Mouse (Mus musculus) gastrocnemius, postnatal 36 days (tissue): ENCODE data around the gene Ak6. TPM values are rescaled to one million over a fixed set of nuclear protein-coding genes. Genes with fewer than 3 reads are reported as not detected.

Experiments
- DNase-seq, 2 experiments: peaks; one replicate each; pipeline ENCODE4 v3.0.0; 2022
- intact Hi-C: fragments of 180-260 bp; cut with DNase I; formaldehyde crosslinking; loops from one replicate; pipeline ENCODE4 v1.15.1; 2025
- total RNA-seq, 2 experiments: library from RNA; stranded (reverse); gene quantifications; 2 replicates each; pipeline ENCODE4 v1.2.3; 2021

Gene Ak6
- total RNA-seq, 2 experiments from 2014 or later = 58.1 to 68.7 TPM

DNA sequence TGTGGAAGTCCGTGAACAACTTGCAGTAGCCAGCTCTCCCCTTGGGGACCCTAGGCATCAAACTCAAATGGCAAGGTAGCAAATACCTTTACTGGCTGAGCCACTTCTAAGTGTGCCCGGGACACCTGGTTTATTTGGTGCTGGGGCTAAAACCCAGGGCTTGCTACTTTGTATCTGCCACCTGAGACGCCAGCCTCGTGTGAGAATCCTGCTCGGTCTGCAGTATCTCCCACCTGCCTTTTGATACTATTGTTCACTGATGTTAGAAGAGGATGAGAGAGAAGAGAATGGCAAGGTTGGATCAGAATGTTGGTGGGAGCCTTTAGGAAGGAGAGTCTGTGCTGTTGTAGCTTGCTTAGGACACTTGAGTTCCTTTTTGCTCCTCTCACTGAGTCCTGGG is 7.3 kb downstream of the Ak6 start:
- DNase-seq = no peak
- intact Hi-C loops = loop anchor here (10.0 kb wide), 1 partner anchor 163 kb away; the partner anchor contains the start of gene Gtf2h2

DNA sequence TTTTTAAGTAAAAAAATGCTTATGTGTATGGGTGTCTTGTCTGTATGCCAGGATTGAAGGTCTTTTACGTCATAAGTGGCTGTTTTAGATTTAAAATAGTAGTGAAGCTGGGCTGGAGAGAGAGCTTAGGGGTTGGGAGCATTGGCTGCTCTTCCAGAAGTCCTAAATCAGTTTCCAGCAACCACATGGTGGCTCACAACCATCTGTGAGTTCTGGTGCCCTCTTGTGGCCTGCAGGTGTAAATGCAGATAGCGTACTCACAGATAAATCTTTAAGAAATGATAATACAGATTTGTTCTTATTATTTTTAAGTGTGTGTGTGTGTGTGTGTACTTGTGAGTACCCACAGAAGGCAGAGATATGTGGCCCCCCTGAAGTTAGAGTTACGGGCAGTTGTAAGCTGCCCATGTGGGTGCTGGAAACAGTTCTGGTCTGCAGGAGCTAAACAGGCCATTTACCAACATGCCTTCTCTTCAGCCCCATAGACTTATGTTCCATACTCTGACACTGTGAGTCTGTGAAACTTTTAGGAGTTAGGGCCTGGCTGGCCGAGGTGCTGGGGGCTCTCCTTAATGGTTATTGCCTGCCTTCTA is 9.2 kb downstream of the Ak6 start:
- peak in 1 of 2 experiments; percentile 26 for DNase-seq

DNA sequence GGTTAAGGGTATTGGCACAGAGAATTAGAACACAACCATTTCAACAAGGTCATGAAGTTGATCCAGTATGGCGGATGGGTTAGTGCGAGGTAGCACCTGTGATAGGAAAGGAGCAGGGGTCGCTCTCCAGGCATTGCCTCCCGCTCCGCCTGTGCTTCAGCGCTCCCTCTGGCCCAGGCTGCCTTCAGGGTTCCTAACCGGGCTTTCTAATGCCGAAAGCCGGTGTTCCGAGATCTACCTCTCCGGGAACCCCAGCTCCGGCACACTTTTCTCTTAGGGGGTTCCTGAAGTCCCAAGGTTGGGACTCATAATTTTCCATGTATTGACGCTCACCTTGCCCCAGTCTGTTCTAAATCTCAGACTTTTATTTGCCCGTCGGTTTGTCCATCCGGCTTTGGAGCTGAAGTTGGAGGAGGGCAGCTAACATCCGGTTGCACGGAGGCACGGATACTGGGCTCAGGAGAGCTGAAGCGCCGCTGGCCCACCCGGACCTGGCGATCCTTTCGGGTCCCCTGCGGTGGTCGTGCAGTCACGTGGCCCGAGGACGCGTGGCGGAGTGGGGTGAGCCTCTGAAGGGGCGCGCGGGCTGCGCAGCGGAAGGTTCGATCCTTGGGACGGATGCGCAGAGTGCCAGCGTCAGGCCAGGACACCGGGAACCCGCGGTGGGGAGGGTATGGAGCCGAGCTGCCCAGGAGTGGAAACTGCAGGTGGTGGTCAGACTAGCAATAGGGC is 18.7 kb downstream of the Ak6 start, which contains the start of gene Ccdc125:
Ccdc125 (plus strand) TSS at position 427 of the 732 bp plus-strand sequence.
- intact Hi-C loops = no loop called here
- no peak for DNase-seq

More for the DNA sequence above, 9.2 kb downstream of the Ak6 start:
- intact Hi-C loops = loop anchor here (10.0 kb wide), 1 partner anchor 165 kb away; the partner anchor contains the start of gene Gtf2h2

DNA sequence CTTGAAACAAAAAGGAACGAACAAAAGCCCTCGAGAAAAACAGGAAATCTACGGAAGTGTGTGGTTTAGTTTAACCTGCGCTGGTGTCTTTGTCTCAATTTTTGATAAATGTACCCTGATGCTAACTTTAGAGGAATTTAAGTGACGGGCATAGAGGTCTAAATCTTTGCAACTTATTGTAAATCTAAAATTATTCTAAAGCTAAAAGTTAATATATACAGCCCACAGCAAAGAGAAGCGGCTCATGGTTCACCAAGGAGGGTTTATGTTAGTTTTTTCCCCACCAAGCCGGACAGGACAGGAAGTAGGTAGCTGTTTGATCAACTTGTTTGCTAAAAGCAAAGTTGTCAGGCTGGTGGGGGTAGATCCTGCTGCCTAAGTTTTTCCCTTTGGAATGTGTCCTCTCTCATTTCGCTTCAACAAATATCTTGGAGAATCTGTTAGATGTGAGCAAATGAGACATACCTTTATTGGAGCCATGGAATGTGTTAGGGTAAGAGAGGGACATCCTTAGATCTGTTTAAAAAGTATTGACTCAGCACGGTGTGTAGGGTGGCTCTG is 19.5 kb downstream of the Ak6 start:
- intact Hi-C loops = no loop called here
- DNase-seq = no peak

DNA sequence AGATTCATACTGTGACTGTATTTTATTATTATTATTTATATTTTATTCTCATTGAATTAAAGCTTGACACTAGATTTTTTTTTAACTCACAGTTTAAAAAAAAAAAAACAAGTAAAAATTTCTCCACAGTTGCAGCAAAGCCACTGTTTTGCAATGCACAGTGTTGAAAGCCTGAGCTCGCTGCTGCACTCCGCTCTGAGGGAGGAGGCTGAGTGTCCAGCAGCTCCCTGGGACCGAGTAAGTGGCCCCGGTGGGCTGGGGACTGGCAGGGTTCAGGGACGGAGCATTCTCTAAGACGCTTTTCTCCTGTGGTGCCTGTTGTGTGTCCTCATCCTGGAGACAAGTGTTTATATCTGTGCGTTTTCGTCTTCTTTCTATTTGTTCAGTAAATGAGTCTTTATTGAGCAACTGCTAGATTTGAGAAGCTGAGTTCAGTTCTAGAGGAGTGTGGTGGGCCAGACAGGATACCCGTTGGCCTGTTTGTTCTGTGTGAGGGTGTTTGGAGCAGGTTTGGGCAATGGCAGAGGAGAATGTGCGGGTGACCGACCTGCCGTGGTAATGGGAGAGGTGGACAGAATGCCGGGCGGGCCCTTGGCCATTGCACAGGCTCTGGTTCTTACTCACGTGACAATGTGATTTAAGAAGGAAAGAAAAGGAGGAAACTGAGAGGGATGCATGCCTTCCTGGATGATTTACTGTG is 25.3 kb downstream of the Ak6 start:
- DNase-seq = no peak
- intact Hi-C loops = no loop called here

DNA sequence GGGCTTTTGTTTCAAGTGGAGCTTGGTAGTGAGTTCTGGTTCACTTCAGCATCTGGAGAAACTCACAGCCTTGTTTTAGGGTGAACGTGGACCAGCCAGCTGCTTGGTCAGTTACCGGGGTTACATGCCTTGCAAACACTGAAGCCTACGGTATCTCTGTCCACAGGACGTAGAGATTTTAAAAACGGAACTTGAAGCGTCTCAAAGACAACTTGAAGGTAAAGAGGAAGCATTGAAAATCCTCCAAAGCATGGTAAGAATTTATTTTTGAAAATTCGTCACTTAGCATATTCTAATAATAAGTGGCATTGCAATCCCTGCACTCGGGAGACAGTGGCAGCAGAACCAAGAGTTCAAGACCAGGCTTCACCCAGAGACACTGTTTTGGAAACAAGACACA is 30.8 kb downstream of the Ak6 start:
- intact Hi-C loops = no loop called here
- DNase-seq = no peak

DNA sequence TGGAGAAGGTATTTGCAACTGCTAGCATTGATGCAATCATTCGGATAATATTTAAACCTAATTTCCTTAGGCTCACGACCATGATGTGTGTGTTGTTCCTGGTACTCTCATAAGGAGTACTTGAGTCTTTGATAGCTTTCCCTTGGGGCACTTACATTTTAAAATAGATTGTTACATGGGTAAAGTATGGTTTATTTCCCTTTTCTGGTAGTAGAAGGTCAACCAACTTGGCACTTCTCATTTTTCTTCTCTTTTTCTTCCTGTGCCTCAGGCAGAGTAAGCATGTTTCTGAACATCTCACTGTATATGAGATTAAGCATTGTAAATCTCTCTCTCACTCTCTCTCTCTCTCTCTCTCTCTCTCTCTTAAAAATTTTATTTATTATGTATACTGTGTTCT is 32.1 kb downstream of the Ak6 start:
- no peak for DNase-seq
- intact Hi-C loops = no loop called here

DNA sequence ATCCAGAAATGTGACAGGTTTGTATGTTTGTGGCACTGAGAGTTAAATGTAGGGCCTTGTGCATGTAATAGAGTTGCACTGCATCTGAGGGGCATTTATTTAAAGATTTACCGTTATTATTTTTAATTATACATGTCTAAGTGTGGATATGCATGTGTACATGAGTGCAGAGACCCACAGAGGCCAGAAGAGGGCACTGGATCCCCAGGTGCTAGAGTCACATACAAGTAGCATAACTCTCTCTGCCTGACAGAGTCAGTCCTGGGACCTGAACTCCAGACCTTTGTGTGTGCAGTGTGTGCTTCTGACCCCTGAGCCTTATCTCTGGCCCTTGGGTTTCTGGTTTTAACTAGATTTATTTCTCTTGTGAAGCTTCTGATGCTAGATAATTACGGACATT is 33.6 kb downstream of the Ak6 start:
- intact Hi-C loops = no loop called here
- DNase-seq = no peak

DNA sequence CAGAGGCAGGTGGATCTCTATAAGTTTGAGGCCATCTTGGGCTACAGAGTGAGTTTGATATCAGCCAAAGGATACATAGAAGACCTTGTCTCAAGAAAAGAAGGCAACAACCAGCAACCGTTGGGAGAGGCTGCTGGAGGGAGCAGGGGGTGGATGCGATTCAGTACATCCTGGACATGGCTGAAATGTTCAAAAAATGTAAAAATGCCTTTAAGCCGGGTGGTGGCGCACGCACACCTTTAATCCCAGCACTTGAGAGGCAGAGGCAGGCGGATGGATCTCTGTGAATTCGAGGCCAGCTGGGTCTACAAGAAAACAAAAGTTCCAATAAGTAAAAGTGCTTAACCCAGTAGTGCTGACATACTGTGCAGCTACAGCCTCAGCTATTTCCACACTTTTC is 36.7 kb downstream of the Ak6 start:
- intact Hi-C loops = no loop called here
- DNase-seq = no peak

DNA sequence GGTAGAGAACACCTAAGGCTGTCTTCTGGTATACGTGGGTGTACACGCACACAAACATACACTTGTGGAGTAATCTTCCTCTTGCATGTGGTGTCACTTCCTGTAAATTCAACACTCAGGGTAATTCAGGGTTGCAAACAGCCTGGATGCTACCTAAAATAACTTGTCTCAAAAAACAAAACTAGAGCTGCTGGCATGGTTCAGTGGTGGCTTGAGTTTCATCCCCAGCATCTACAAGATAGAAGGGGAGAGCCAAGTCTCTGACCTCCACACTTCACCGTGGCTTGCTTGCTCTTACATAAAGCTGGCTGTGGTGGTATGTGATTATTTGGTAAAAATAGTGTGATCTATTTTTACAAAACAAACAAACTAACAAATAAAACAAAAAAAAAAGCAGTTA is 46.8 kb downstream of the Ak6 start:
- intact Hi-C loops = no loop called here
- no peak for DNase-seq

DNA sequence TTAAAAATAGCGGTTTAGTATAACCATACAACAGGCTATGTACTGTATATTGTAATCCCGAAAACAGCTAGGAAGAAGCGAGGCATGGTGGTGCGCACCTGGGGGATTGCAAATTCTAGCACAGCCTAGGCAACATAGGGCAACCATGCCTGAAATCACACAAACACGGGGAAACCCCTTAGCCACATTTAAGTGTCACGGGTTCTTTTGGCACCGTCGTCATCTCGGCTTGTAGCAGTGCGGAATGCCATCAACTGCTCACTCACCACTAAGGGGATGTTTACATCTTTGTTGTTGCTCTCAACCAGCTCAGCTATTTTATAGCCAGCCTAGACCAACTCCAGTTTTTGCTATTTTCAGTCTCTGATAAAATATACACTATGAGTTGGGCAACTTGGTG is 48.1 kb downstream of the Ak6 start:
- no peak for DNase-seq
- intact Hi-C loops = no loop called here

DNA sequence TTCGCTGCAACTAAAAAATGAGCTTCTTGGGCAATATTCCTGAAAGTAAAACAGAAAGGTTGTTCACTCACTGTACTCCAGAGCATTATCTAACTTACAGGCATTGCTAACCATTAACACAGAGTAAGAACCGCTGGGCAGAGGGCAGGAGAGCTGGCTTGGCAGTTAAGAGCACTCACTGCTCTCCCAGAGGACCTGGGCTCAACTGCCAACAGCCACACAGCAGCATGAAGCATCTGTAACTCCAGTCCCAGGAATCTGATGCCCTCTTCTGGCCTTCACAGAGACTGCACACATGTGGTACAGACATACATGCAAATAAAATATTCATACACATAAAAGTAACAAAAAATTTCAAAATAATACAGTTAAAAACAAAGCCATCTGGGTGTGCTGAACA is 52.7 kb downstream of the Ak6 start:
- DNase-seq = no peak
- intact Hi-C loops = no loop called here

DNA sequence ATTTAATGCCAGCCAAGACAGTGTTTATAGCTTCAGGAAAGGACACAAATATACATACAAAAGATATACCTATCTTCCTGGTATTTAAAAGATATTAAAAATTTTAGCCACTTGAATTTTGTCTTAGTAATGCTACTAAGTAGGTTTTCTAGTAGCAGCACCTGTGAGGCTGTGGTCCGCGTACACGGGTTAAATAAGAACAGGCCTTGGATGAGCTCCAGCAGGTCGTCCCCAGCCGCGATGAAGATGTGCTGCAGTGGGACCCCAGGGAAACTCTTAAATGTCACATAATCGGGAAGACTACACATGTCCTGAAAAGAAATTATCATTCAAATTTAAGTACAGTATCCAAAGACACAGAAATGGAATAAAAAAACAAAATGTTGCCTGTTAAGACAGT is 55.4 kb downstream of the Ak6 start:
- intact Hi-C loops = no loop called here
- no peak for DNase-seq

DNA sequence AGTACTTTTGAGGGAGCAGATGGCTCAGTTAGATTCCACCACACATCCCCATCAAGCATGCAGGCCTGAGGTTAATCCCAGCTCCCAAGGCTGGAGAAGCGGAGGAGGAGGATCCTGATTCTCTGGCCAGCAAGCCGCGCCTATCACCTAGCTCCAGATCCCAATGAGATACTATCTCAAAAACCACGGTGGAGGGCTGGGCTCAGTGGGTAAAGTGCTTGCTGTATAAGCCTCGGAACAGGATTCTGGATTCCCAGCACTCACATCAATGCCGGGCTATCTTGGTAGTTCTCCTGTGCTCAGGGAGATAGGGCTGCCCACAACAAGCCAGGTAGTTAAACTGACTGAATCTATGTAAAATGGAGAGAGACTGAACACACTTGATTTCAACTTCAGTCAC is 64.7 kb downstream of the Ak6 start:
- no peak for DNase-seq
- intact Hi-C loops = no loop called here

Other genes with a start within 250 kb of the Ak6 start
- gene Naip1, start 198.1 kb upstream of the Ak6 start, total RNA-seq = not detected
- 10 to 100 TPM; 18.3 to 21.5 TPM for gene Gtf2h2, start 158.4 kb upstream of the Ak6 start, total RNA-seq
- gene Ocln, start 98.3 kb upstream of the Ak6 start, total RNA-seq = under 1 TPM in 1 of 2 experiments, not detected in 1; 0.13 TPM
- under 1 TPM; 0.23 to 0.42 TPM for gene Marveld2, start 34.0 kb upstream of the Ak6 start, total RNA-seq
- gene Rad17, start 72 bp downstream of the Ak6 start, total RNA-seq = 10 to 100 TPM; 10.2 to 10.8 TPM
- gene Taf9, start 600 bp downstream of the Ak6 start, total RNA-seq = 1 to 10 TPM; 4.4 to 5.7 TPM
- under 1 TPM; 0.22 to 0.33 TPM for gene Ccdc125, start 18.7 kb downstream of the Ak6 start, total RNA-seq
- gene Cdk7, start 80.0 kb downstream of the Ak6 start, total RNA-seq = 10 to 100 TPM in 1 of 2 experiments, 1 to 10 TPM in 1; 9.8 to 12.4 TPM
- 100 to 1,000 TPM; 136 to 144 TPM for gene Mrps36, start 93.7 kb downstream of the Ak6 start, total RNA-seq
- under 1 TPM in 1 of 2 experiments, not detected in 1; 0.20 TPM for gene Cenph, start 124.9 kb downstream of the Ak6 start, total RNA-seq
- under 1 TPM; 0.64 to 0.66 TPM for gene Ccnb1, start 135.6 kb downstream of the Ak6 start, total RNA-seq
- 10 to 100 TPM in 1 of 2 experiments, 1 to 10 TPM in 1; 8.3 to 10.7 TPM for gene Slc30a5, start 182.4 kb downstream of the Ak6 start, total RNA-seq